Mouse (Mus musculus) C2C12 (cell line): Measurements from ENCODE around the gene Metap1d.

ENCODE experiments used
- CTCF ChIP-seq: IDR thresholded peaks from one replicate; pipeline ENCODE4 v1.5.1; 2011; ENCODE audit not compliant: control insufficient read depth, insufficient read depth, insufficient read length
- FOSL1 ChIP-seq: IDR thresholded peaks from one replicate; pipeline ENCODE4 v1.8.0; 2011; ENCODE audit warnings: mild to moderate bottlenecking, low read length; ENCODE audit not compliant: poor library complexity, insufficient read depth, severe bottlenecking
- MAX ChIP-seq: IDR thresholded peaks from one replicate; pipeline ENCODE4 v1.6.1; 2011; ENCODE audit warnings: mild to moderate bottlenecking, control low read depth
- MYOD1 ChIP-seq: IDR thresholded peaks from one replicate; pipeline ENCODE4 v1.6.1; 2011; ENCODE audit warnings: low read depth; ENCODE audit not compliant: control insufficient read depth, insufficient read length
- MYOG ChIP-seq: IDR thresholded peaks from one replicate; pipeline ENCODE4 v1.6.1; 2011; ENCODE audit not compliant: control insufficient read depth, insufficient read length; ENCODE audit errors: extremely low read depth
- USF1 ChIP-seq: IDR thresholded peaks from one replicate; pipeline ENCODE4 v1.6.1; 2011; ENCODE audit warnings: low read depth, mild to moderate bottlenecking, control low read depth, moderate library complexity

DNA sequence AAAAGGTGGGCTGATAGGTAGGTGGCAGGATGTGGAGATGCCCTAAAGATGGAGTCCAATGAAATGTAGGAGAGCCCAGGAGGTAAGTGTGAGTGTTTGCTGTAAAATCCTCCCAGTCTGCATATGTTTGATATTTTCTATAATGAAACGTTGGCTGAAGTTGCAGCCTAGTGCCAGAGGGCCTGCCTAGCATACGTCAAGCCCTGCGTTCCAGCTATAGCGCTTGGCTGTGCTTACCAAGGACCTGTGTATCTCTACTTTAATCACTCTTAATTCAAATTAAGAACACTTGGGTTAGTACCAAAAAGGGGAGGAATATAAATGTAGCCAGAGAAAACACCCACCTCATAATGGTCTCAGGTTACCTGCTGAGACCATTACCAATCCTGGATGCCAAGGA, 22.7 kb downstream of the Metap1d start:
- TF ChIP-seq CTCF (no peak), FOSL1 (no peak), MYOG (no peak), USF1 (no peak), MYOD1 (no peak), MAX (no peak)
